ENCODE assay signal across 8 mouse cellular contexts in genomic region chr3:32817001-32817356, GRCm38 (mm10). TPM values are rescaled to one million over a fixed set of nuclear protein-coding genes. Genes with fewer than 3 reads are reported as not detected.
DNase-seq lines count a peak whose midpoint lies in the region; ATAC-seq and TF ChIP-seq lines count a peak whose summit lies in the region.

No protein-coding gene starts in this region.

- 8% methylated on average over 9 of the region's 9 CpGs for WGBS in kidney, embryonic 14.5 days
- 4% methylated on average over 9 of the region's 9 CpGs for WGBS in forebrain, postnatal 0 days
- WGBS in midbrain, embryonic 11.5 days: 7% methylated on average over 9 of the region's 9 CpGs

- no peaks in the 10 kb centered on the region for H3K36me3 ChIP-seq in kidney, embryonic 14.5 days (ENCODE audit: control insufficient read depth, insufficient read depth, low read length)
- H3K36me3 ChIP-seq in forebrain, postnatal 0 days (ENCODE audit: insufficient read depth): no peaks in the 10 kb centered on the region
- H3K36me3 ChIP-seq in midbrain, embryonic 11.5 days (ENCODE audit: control insufficient read depth, insufficient read depth, low read length): no peaks in the 10 kb centered on the region

- peak; percentile 53 for ATAC-seq in kidney, embryonic 14.5 days (ENCODE audit: low FRiP score, low TSS enrichment)
- ATAC-seq in forebrain, postnatal 0 days: peak; percentile 47
- peak; percentile 48 for ATAC-seq in midbrain, embryonic 11.5 days (ENCODE audit: low FRiP score)

- H3K9me3 ChIP-seq in kidney, embryonic 14.5 days (ENCODE audit: control insufficient read depth, low read length): no peaks in the 10 kb centered on the region
- H3K9me3 ChIP-seq in forebrain, postnatal 0 days (ENCODE audit: low read length): no peaks in the 10 kb centered on the region
- no peaks in the 10 kb centered on the region for H3K9me3 ChIP-seq in midbrain, embryonic 11.5 days (ENCODE audit: control insufficient read depth, low read length)

- no peak for TF ChIP-seq CTCF in forebrain, postnatal 0 days (IDR thresholded peaks at IDR 0.05; ENCODE audit: low read depth)

- H3K4me3 ChIP-seq in kidney, embryonic 14.5 days (ENCODE audit: low read length): peak overlapping the region; percentile 63
- H3K4me3 ChIP-seq in forebrain, postnatal 0 days (ENCODE audit: low read depth, low read length): peak overlapping the region; percentile 61
- H3K4me3 ChIP-seq in midbrain, embryonic 11.5 days (ENCODE audit: low read depth, low read length): peak overlapping the region; percentile 81

- H3K27ac ChIP-seq in kidney, embryonic 14.5 days (ENCODE audit: low read depth, low read length): peak overlapping the region; percentile 20; the same call in 1 of the 2 replicates
- peak overlapping the region; percentile 93 for H3K27ac ChIP-seq in forebrain, postnatal 0 days (ENCODE audit: low read depth, low read length)
- peak overlapping the region; percentile 85 for H3K27ac ChIP-seq in midbrain, embryonic 11.5 days (ENCODE audit: low read depth, low read length)

- no peak for DNase-seq in kidney, postnatal 36 days
- DNase-seq in brain, embryonic 18.5 days (ENCODE audit: low read depth, low spot score): peak; percentile 12
- DNase-seq in forebrain, postnatal 0 days: no peak
- DNase-seq in midbrain, embryonic 11.5 days (ENCODE audit: low spot score, missing footprints): no peak
- DNase-seq in spleen, adult 12 weeks (ENCODE audit: low spot score): no peak
- DNase-seq in MN1 (ENCODE audit: low spot score): no peak
- no peak for DNase-seq in kidney, postnatal 25 days

- H3K4me1 ChIP-seq in kidney, embryonic 14.5 days (ENCODE audit: control insufficient read depth, insufficient read depth, low read length): no peaks in the 10 kb centered on the region
- 0 out of 2 replicates have a peak, but pooled peaks cover 4% of the 10 kb centered on the region for H3K4me1 ChIP-seq in forebrain, postnatal 0 days (ENCODE audit: insufficient read depth)
- peaks cover 5% of the 10 kb centered on the region; the same call in 1 of the 2 replicates for H3K4me1 ChIP-seq in midbrain, embryonic 11.5 days (ENCODE audit: control insufficient read depth, insufficient read depth, low read length)

- peak overlapping the region; percentile 60 for H3K9ac ChIP-seq in kidney, embryonic 14.5 days (ENCODE audit: low read depth, low read length)
- peak overlapping the region; percentile 75 for H3K9ac ChIP-seq in forebrain, postnatal 0 days
- peak overlapping the region; percentile 83 for H3K9ac ChIP-seq in midbrain, embryonic 11.5 days (ENCODE audit: low read length)

- no peaks in the 10 kb centered on the region for H3K27me3 ChIP-seq in kidney, embryonic 14.5 days (ENCODE audit: control insufficient read depth, insufficient read depth, low read length)
- no peaks in the 10 kb centered on the region for H3K27me3 ChIP-seq in forebrain, postnatal 0 days (ENCODE audit: insufficient read depth, low read length)
- no peaks in the 10 kb centered on the region for H3K27me3 ChIP-seq in midbrain, embryonic 11.5 days (ENCODE audit: control insufficient read depth, insufficient read depth, low read length)

- peak overlapping the region; percentile 87 for H3K4me2 ChIP-seq in kidney, embryonic 14.5 days (replicated peaks; ENCODE audit: low read depth, low read length)
- peak overlapping the region; percentile 77 for H3K4me2 ChIP-seq in forebrain, postnatal 0 days (ENCODE audit: low read depth)
- H3K4me2 ChIP-seq in midbrain, embryonic 11.5 days: peak overlapping the region; percentile 79

RNA-seq across cellular contexts. Expression of gene Usp13, which starts 0.4 kb away (rescaled TPM):
- polyA plus RNA-seq in kidney, embryonic 14.5 days (2014; fragmentation: Nextera tagmentation; extraction: Ambion mirVana): 2.4 and 4.7 TPM in 2 replicates
- total RNA-seq in forebrain, postnatal 0 days (2014; rRNA removed): 8.2 and 8.4 TPM in 2 replicates
- 7.2 and 11.9 TPM in 2 replicates for polyA plus RNA-seq in forebrain, postnatal 0 days (2015; fragmentation: Nextera tagmentation; extraction: Ambion mirVana)
- 5.7 and 6.4 TPM in 2 replicates for polyA plus RNA-seq in midbrain, embryonic 11.5 days (2014; fragmentation: Nextera tagmentation; extraction: Ambion mirVana)

Comparison
In these comparisons a context has a peak if more than half of its experiments do, and no peak if none do; other contexts are left out.
1. H3K27ac ChIP-seq: peak in every context shown above with its lines; median percentile 93 in forebrain, postnatal 0 days; 85 in midbrain, embryonic 11.5 days; 20 in kidney, embryonic 14.5 days.